Mouse (Mus musculus): ENCODE results near the gene C1qtnf5. TPM values are rescaled to one million over a fixed set of nuclear protein-coding genes. Genes with fewer than 3 reads are reported as not detected.
A peak's percentile ranks its signal among the peaks of the same experiment; 100 is the strongest.

The C1qtnf5 gene
- polyA plus RNA-seq (2016; fragmentation: Nextera tagmentation; extraction: Ambion mirVana): 0.50 TPM in 1 of 2 replicates, not detected in the other

GRCm38 (mm10) chr9:44107110-44107509, at the start of gene C1qtnf5:
TSS of gene C1qtnf5 (plus strand) at chr9:44107245.
- WGBS: 43% methylated on average over 8 of the region's 8 CpGs
- peaks cover 59% of the 10 kb centered on the region for H3K4me1 ChIP-seq
- no peaks in the 10 kb centered on the region for H3K9me3 ChIP-seq
- peak within 1 kb of the TSS; percentile 35; the same call in 1 of the 2 replicates for H3K4me3 ChIP-seq
- H3K36me3 ChIP-seq: peaks cover 37% of the 10 kb centered on the region
- peak within 1 kb of the TSS; percentile 67 for H3K27ac ChIP-seq
- no peak for DNase-seq (ENCODE audit: low spot score)
- no peaks in the 10 kb centered on the region for H3K27me3 ChIP-seq (ENCODE audit: insufficient read depth, poor library complexity, severe bottlenecking)

DNA sequence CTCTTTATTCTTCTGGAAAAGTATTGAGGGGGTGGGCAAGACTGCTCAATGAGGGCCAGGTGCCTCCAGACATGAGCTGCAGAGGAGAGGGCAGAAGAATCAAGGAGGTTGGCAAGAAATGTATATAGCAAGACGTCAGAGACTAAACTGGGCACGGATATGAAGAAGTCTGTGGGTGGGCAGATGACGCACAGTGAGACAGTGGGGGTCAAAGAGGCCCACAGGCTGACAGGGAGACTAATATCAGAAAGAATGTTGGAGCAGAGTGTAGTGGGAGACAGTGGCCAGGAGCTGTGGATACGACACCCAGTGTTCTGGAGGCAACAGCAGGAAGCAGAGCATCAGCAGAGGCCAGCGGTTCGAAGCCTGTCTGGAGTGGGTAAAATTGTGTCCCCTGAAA, 48.4 kb upstream of the C1qtnf5 start:
- no peaks in the 10 kb centered on the region for H3K4me1 ChIP-seq
- H3K9me3 ChIP-seq: no peaks in the 10 kb centered on the region
- H3K36me3 ChIP-seq: no peaks in the 10 kb centered on the region
- 65% methylated on average over 6 of the region's 6 CpGs for WGBS
- DNase-seq (ENCODE audit: low spot score): no peak
- H3K27me3 ChIP-seq (ENCODE audit: insufficient read depth, poor library complexity, severe bottlenecking): peaks cover 18% of the 10 kb centered on the region; the same call in 1 of the 2 replicates
- no peak overlapping the region for H3K27ac ChIP-seq
- H3K4me3 ChIP-seq: no peak overlapping the region

DNA sequence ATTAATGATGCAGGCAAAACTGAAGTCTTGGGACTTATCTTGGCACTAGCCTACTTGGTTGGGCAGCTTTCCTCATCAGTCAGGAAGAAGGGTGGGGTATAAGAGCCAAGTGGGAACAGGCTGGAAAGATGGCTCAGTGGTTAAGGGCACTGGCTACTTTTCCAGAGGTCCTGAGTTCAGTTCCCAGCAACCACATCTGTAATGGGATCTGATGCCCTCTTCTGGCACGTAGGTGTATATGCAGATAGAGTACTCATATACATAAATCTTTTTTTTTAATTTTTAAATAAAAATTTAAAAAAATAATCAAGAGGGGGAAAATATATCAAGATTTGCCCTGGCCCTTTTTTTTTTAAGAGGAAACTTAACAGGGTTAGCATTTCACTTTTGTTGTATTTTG, 41.9 kb upstream of the C1qtnf5 start:
- H3K4me1 ChIP-seq: peaks cover 25% of the 10 kb centered on the region
- no peak overlapping the region for H3K4me3 ChIP-seq
- no peaks in the 10 kb centered on the region for H3K9me3 ChIP-seq
- H3K27me3 ChIP-seq (ENCODE audit: insufficient read depth, poor library complexity, severe bottlenecking): 0 out of 2 replicates have a peak, but pooled peaks cover 6% of the 10 kb centered on the region
- H3K36me3 ChIP-seq: no peaks in the 10 kb centered on the region
- H3K27ac ChIP-seq: no peak overlapping the region
- DNase-seq (ENCODE audit: low spot score): no peak
- WGBS: 33% methylated on average over 1 of the region's 1 CpGs

DNA sequence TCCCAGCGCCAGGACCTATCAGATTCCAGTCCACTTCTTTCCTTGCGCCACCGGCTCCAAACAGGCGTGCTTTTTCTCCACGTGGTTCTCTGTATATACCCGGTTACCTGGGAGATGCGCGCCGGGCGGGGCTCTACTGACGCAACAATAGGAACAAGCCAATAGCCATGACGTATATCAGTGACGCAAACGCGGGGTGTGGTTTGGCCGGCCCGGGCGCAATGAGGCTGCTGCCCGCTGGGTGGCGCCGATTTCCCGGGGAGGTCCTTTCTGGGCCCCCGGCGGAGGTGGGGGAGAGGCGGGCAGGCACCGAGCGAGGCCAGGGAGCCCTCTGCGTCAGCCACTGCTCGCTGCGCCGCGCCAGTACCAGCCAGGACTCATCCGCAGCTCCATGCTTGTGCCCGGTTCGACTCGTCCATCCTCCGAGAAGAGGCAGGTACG, 40.2 kb upstream of the C1qtnf5 start, which contains the start of gene Usp2:
Gene Usp2, plus strand, starts transcription at position 237 of the 441 bp plus-strand sequence.
- no peaks in the 10 kb centered on the region for H3K9me3 ChIP-seq
- peak within 1 kb of the TSS; percentile 80 for H3K27ac ChIP-seq
- WGBS: 0% methylated on average over 38 of the region's 38 CpGs
- peak; percentile 99 for DNase-seq (ENCODE audit: low spot score)
- peaks cover 41% of the 10 kb centered on the region for H3K4me1 ChIP-seq
- H3K36me3 ChIP-seq: no peaks in the 10 kb centered on the region
- no peaks in the 10 kb centered on the region for H3K27me3 ChIP-seq (ENCODE audit: insufficient read depth, poor library complexity, severe bottlenecking)
- H3K4me3 ChIP-seq: peak within 1 kb of the TSS; percentile 61

- Histone ChIP-seq H3K27me3 (ENCODE audit: insufficient read depth, poor library complexity, severe bottlenecking) (no peaks in the 10 kb centered on the region), H3K9me3 (no peaks in the 10 kb centered on the region), H3K27ac (peak overlapping the region; percentile 80), H3K4me1 (peaks cover 47% of the 10 kb centered on the region), H3K36me3 (no peaks in the 10 kb centered on the region), H3K4me3 (peak overlapping the region; percentile 61)
- no peak for DNase-seq (ENCODE audit: low spot score)
- 4% methylated on average over 15 of the region's 15 CpGs for WGBS
These were observed 39.6 kb upstream of the C1qtnf5 start for GRCm38 (mm10) chr9:44067241-44067959.

GRCm38 (mm10) chr9:44067960-44068330, 39.1 kb upstream of the C1qtnf5 start:
- Histone ChIP-seq H3K27ac (peak overlapping the region; percentile 80), H3K36me3 (no peaks in the 10 kb centered on the region), H3K4me3 (peak overlapping the region; percentile 61), H3K9me3 (no peaks in the 10 kb centered on the region), H3K27me3 (ENCODE audit: insufficient read depth, poor library complexity, severe bottlenecking) (no peaks in the 10 kb centered on the region), H3K4me1 (peaks cover 53% of the 10 kb centered on the region)
- DNase-seq (ENCODE audit: low spot score): no peak
- 54% methylated on average over 6 of the region's 6 CpGs for WGBS

GRCm38 (mm10) chr9:44069252-44069651, 37.8 kb upstream of the C1qtnf5 start:
- no peaks in the 10 kb centered on the region for H3K27me3 ChIP-seq (ENCODE audit: insufficient read depth, poor library complexity, severe bottlenecking)
- H3K4me3 ChIP-seq: peak overlapping the region; percentile 56
- H3K4me1 ChIP-seq: peaks cover 60% of the 10 kb centered on the region
- H3K9me3 ChIP-seq: no peaks in the 10 kb centered on the region
- no peaks in the 10 kb centered on the region; the same call in 1 of the 2 replicates for H3K36me3 ChIP-seq
- 2% methylated on average over 7 of the region's 7 CpGs for WGBS
- DNase-seq (ENCODE audit: low spot score): no peak
- peak overlapping the region; percentile 90 for H3K27ac ChIP-seq

DNA sequence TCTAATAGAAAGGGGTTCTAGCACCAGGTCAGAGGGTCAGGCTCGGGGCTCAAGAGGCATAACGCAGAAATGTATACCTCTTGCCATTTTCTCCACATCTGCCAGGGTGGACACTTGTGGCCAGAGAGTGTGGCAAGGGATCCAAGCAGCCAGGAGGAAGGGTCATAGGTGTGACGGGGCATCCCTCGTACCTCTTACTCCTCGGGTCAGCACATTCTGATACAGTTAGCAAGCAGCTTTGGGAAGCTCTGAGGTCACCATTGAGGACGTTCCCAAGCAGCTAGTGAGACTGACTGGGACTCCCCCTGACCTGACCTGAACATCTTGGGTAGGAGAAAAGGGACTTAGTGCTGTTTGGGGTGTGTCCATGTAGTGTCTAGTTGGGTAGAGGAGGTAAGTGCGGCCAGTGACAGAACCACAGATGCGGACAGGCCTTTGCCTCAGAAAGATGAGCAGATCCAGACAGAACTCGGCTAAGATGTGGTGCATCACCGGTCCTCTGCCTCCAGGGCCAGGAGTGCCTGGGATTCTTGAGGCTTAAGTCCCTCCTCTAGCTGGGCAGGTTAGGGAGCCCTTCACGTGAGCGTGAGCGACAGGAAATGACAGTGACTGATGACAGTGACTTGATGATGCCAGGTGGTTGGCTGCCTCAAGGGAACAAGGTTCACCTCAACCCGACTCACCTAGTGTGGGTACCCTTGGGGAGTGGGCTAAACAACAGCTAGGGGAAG, 36.8 kb upstream of the C1qtnf5 start:
- WGBS: 30% methylated on average over 14 of the region's 14 CpGs
- H3K27ac ChIP-seq: peak overlapping the region; percentile 90
- no peaks in the 10 kb centered on the region for H3K9me3 ChIP-seq
- no peak for DNase-seq (ENCODE audit: low spot score)
- H3K27me3 ChIP-seq (ENCODE audit: insufficient read depth, poor library complexity, severe bottlenecking): no peaks in the 10 kb centered on the region
- H3K4me1 ChIP-seq: peaks cover 64% of the 10 kb centered on the region
- H3K36me3 ChIP-seq: peaks cover 3% of the 10 kb centered on the region; the same call in 1 of the 2 replicates
- H3K4me3 ChIP-seq: peak overlapping the region; percentile 56

DNA sequence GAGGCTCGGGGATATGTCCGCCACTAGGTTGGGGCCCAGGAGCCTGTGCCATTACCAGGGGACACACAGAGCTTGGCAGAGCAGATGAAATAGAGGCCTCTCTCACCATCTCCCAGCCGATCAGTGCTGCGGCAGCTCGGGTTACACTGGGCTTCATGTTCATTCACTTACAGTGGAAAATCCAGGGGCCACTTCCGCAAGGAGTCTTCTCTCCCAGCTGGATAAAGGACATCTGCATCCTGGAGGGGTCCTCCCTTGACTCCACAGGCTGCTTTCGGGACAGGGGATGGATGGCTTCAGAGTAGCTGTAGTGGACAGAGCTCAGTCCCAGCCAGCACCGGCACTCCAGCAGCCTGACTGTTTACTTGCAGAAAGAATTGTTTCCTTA, 36.2 kb upstream of the C1qtnf5 start:
- 17% methylated on average over 8 of the region's 8 CpGs for WGBS
- Histone ChIP-seq H3K27me3 (ENCODE audit: insufficient read depth, poor library complexity, severe bottlenecking) (no peaks in the 10 kb centered on the region), H3K4me3 (peak overlapping the region; percentile 56), H3K27ac (peak overlapping the region; percentile 90), H3K9me3 (no peaks in the 10 kb centered on the region), H3K4me1 (peaks cover 69% of the 10 kb centered on the region), H3K36me3 (peaks cover 9% of the 10 kb centered on the region)
- DNase-seq (ENCODE audit: low spot score): no peak

DNA sequence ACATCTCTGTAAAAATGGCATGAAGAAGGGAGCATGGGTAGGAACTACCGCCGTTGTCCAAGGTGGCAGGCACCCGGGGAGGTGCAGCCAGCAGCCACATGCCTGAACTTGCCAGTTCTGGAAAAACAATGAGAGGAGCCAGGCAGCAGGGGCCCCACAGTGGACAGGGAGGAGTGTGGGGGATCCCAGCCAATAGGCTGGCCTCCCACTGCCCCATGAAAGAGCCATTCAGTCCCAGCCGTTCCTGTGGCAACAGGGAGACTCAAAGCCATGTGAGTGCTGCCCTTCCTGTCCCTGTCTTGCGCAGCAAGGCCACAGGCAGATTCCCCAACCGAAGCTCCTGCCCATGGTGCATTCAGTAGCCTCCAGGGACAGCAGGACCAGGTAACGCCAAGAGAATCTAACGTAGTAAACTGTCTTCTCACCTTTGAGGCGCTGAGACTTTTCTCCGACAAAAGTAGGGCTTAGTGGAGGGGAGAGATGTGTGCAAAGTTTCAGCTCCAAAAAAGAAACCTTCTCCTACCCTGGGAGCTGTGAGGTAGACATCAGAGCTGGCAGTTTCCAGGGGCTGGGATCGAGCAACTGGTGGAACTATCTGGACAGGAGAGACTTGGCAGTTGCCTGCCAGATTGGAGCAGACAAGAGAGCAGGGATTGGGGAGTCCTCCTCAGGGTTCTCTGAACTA, 35.0 kb upstream of the C1qtnf5 start:
- H3K4me1 ChIP-seq: peaks cover 81% of the 10 kb centered on the region

DNA sequence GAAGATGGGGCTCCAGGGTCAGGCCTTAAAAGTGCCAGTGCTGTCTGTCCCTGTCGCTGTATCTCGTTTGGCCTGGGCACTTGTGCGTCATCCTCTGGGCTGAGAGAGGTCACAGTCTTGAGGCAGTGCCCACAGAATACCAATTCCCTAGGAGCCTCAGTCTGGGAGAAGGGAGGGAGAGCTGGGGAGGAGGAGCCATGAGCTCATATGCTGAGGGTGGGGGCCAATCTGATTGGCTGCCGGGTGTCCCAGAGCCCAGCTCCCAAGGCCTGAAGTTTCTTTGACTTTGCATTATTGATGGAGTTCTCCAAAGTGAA, 34.5 kb upstream of the C1qtnf5 start:
- Histone ChIP-seq H3K27me3 (ENCODE audit: insufficient read depth, poor library complexity, severe bottlenecking) (no peaks in the 10 kb centered on the region), H3K4me3 (peak overlapping the region; percentile 12; the same call in 1 of the 2 replicates), H3K9me3 (no peaks in the 10 kb centered on the region), H3K27ac (peak overlapping the region; percentile 77), H3K36me3 (peaks cover 14% of the 10 kb centered on the region), H3K4me1 (peaks cover 82% of the 10 kb centered on the region)
- no peak for DNase-seq (ENCODE audit: low spot score)
- 24% methylated on average over 4 of the region's 4 CpGs for WGBS

More for the DNA sequence above, 35.0 kb upstream of the C1qtnf5 start:
- Histone ChIP-seq H3K4me3 (peak overlapping the region; percentile 12; the same call in 1 of the 2 replicates), H3K36me3 (peaks cover 13% of the 10 kb centered on the region), H3K9me3 (no peaks in the 10 kb centered on the region), H3K27me3 (ENCODE audit: insufficient read depth, poor library complexity, severe bottlenecking) (no peaks in the 10 kb centered on the region), H3K27ac (peak overlapping the region; percentile 77)
- 28% methylated on average over 11 of the region's 11 CpGs for WGBS
- peak; percentile 86 for DNase-seq (ENCODE audit: low spot score)

- H3K36me3 ChIP-seq: peaks cover 15% of the 10 kb centered on the region
- WGBS: 58% methylated on average over 5 of the region's 5 CpGs
- DNase-seq (ENCODE audit: low spot score): no peak
- H3K4me3 ChIP-seq: no peak overlapping the region
- H3K4me1 ChIP-seq: peaks cover 82% of the 10 kb centered on the region
- no peaks in the 10 kb centered on the region for H3K27me3 ChIP-seq (ENCODE audit: insufficient read depth, poor library complexity, severe bottlenecking)
- no peaks in the 10 kb centered on the region for H3K9me3 ChIP-seq
- H3K27ac ChIP-seq: peak overlapping the region; percentile 77
These were observed 33.9 kb upstream of the C1qtnf5 start for GRCm38 (mm10) chr9:44073115-44073514.

Data from heart, embryonic 10.5 days (tissue).